ENCODE assay signal across 8 mouse cellular contexts in genomic region chr2:30604880-30605761, GRCm38 (mm10). TPM values are rescaled to one million over a fixed set of nuclear protein-coding genes. Genes with fewer than 3 reads are reported as not detected.
A peak's percentile ranks its signal among the peaks of the same experiment; 100 is the strongest.
DNase-seq lines count a peak whose midpoint lies in the region; ATAC-seq and TF ChIP-seq lines count a peak whose summit lies in the region.

No protein-coding gene starts in this region.

- peaks cover 71% of the 10 kb centered on the region for H3K4me1 ChIP-seq in kidney, embryonic 16.5 days (ENCODE audit: insufficient read depth, low read length)
- H3K4me1 ChIP-seq in midbrain, embryonic 10.5 days, result peaks cover 81% of the 10 kb centered on the region

- TF ChIP-seq CTCF in Patski (IDR thresholded peaks at IDR 0.05), result no peak

- 2% methylated on average over 32 of the region's 32 CpGs for WGBS in kidney, embryonic 16.5 days
- 1% methylated on average over 32 of the region's 32 CpGs for WGBS in midbrain, embryonic 10.5 days

- no peaks in the 10 kb centered on the region for H3K9me3 ChIP-seq in kidney, embryonic 16.5 days (ENCODE audit: low read length)
- H3K9me3 ChIP-seq in midbrain, embryonic 10.5 days (replicated peaks), result no peaks in the 10 kb centered on the region

- peak overlapping the region; percentile 26 for H3K4me3 ChIP-seq in kidney, embryonic 16.5 days (ENCODE audit: low read length)
- peak overlapping the region; percentile 44 for H3K4me3 ChIP-seq in midbrain, embryonic 10.5 days

- H3K27me3 ChIP-seq in Patski, result no peaks in the 10 kb centered on the region
- H3K27me3 ChIP-seq in kidney, embryonic 16.5 days (ENCODE audit: insufficient read depth, low read length), result no peaks in the 10 kb centered on the region
- peaks cover 53% of the 10 kb centered on the region for H3K27me3 ChIP-seq in midbrain, embryonic 10.5 days (ENCODE audit: low read depth, poor library complexity, severe bottlenecking)

- CTCF ChIA-PET in Patski (lab: Charles Lee), result no interaction called here

- peak overlapping the region; percentile 51 for H3K4me2 ChIP-seq in kidney, embryonic 16.5 days (replicated peaks; ENCODE audit: low read depth, low read length)

- POLR2A ChIA-PET in Patski (lab: Charles Lee), result interaction anchor here (0.6 to 5.2 kb wide), 7 partner anchors 11 to 172 kb away, joined by 3 to 42 read pairs (median 4); partner anchors contain the start of genes Cstad and Ier5l

- peak overlapping the region; percentile 96 for H3K27ac ChIP-seq in kidney, embryonic 16.5 days (ENCODE audit: low read length)
- H3K27ac ChIP-seq in midbrain, embryonic 10.5 days (replicated peaks), result peak overlapping the region; percentile 87

- DNase-seq in adrenal gland, postnatal 10 days, result peak; percentile 58
- DNase-seq in adrenal gland, adult 18-20 months (ENCODE audit: low spot score in 2 of 2), result no peak
- peak; percentile 60 for DNase-seq in Patski (ENCODE audit: low read depth, low spot score)
- DNase-seq in gastrocnemius, postnatal 4 days (ENCODE audit: low spot score in 2 of 2), result peak; percentile 45 to 75
- DNase-seq in midbrain, embryonic 10.5 days (ENCODE audit: low spot score), result peak; percentile 76
- DNase-seq in thymus, postnatal 0 days (ENCODE audit: low spot score), result no peak

- peak overlapping the region; percentile 63 for H3K9ac ChIP-seq in kidney, embryonic 16.5 days (replicated peaks; ENCODE audit: low read length)

- peak; percentile 48 for ATAC-seq in Patski
- peak; percentile 69 for ATAC-seq in kidney, embryonic 16.5 days (ENCODE audit: low FRiP score, low TSS enrichment)
- ATAC-seq in inflammation-experienced regulatory T-cells, adult 6 months, result no peak

- in situ Hi-C loops in Patski (cut with MboI; ENCODE audit: low pct_unique_long_range_greater_than_20kb), result loop anchor here (5.0 to 25.0 kb wide), 2 partner anchors 187 to 332 kb away; partner anchors contain the start of gene Ptges

- H3K36me3 ChIP-seq in kidney, embryonic 16.5 days (ENCODE audit: insufficient read depth, low read length), result no peaks in the 10 kb centered on the region
- no peaks in the 10 kb centered on the region for H3K36me3 ChIP-seq in midbrain, embryonic 10.5 days

RNA-seq across cellular contexts. Expression of gene Cstad, which starts 10.3 kb away (rescaled TPM):
- 1 to 10 TPM; 1.7 to 3.7 TPM for total RNA-seq in adrenal gland, postnatal 10 days (2021)
- total RNA-seq in adrenal gland, adult 18-20 months (2021), result under 1 TPM in 1 of 2 experiments, not detected in 1; 0.51 TPM
- 2.3 TPM for polyA plus RNA-seq in Patski (2021)
- 1 to 10 TPM; 4.5 to 4.6 TPM for total RNA-seq in gastrocnemius, postnatal 4 days (2021)
- 1.5 and 2.5 TPM in 2 replicates for polyA plus RNA-seq in kidney, embryonic 16.5 days (2015; fragmentation: Nextera tagmentation; extraction: Ambion mirVana)
- polyA plus RNA-seq in midbrain, embryonic 10.5 days (2016; fragmentation: Nextera tagmentation; extraction: Ambion mirVana), result 0.20 and 0.34 TPM in 2 replicates
- polyA plus RNA-seq in inflammation-experienced regulatory T-cells, adult 6 months (2017; shearing (Covaris generic)), result 1 to 10 TPM; 3.0 to 8.3 (median 4.3) TPM
- polyA plus RNA-seq in thymus, postnatal 0 days (2015; fragmentation: Nextera tagmentation; extraction: Ambion mirVana), result 1.2 and 1.3 TPM in 2 replicates

Comparison
In these comparisons a context has a peak if more than half of its experiments do, and no peak if none do; other contexts are left out.
1. DNase-seq: peak in adrenal gland, postnatal 10 days (single experiment), Patski (single experiment), gastrocnemius, postnatal 4 days (2 of 2) and midbrain, embryonic 10.5 days (single experiment); none in adrenal gland, adult 18-20 months (0 of 2) and thymus, postnatal 0 days (single experiment).